Mouse (Mus musculus) heart, postnatal 0 days (tissue): ENCODE results near the gene Rpl18a.

Experiments used
- CTCF ChIP-seq: IDR thresholded peaks from 2 replicates; pipeline ENCODE4 v1.5.1; 2016; ENCODE audit warnings: antibody characterized with exemption, control low read depth, low read depth
- EP300 ChIP-seq: IDR thresholded peaks from 2 replicates; pipeline ENCODE4 v1.6.1; 2016; ENCODE audit warnings: antibody characterized with exemption, low read depth

DNA sequence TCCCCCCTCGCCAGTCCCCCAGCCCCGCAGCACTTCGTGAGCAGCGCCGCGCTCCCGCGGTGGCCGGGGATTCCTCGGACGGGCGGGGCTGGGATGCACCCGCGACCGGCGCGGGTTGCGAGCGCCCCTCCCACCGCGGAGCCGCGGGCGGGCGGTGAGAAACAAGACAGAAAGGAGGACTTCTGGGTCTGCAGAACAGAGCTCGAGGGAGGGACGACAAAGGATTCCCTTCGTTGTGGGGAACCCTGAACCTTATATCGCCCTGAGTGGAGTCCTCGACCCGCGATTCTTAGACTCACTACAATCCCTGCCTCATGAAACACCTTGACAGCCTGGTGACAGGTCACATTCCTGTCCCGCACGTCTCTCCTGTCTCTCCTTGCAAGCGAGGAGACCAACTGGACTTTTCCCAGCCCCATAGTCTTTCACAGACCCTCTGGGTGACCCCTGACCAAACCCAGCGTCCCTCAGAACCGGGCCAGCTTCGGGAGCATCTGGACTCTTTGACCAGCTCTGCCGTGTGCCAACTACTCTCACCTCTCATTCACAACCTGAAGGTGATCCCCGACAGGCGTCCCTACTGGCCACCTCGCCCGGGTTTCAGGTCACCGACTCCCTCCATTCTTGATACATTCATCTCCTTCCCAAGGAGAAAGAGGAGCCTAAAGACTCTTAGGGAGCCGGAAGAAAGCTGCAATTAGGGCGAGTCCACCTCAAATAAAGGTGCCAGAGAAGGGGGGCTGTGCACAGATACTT is 33.1 kb downstream of the Rpl18a start:
- TF ChIP-seq CTCF: no peak
- no peak for TF ChIP-seq EP300
